Mouse (Mus musculus): Measurements from ENCODE around the gene Gfm2.

DNA sequence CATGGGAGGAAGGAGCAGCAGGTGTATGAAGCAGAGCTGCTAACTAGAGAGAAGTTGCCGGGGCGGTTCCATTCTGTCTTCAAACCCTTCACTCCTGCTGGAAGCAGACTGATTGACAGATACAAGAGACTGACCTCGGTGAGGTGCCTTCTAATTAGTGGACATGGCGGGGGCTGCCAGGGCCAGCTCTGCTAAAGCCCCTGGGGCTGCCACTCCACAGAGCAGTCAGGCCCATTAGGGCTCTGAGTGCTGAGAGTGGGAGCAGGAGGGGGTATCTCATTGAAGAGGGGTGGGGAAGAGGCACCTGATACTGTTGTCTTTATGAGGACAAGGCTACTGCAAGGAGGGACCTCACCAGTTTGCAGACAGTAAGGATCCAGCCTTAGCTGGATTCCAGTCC lies 77.8 kb downstream of the Gfm2 start:
- no peak for TF ChIP-seq POLR2AphosphoS2 (IDR thresholded peaks at IDR 0.05; ENCODE audit: insufficient read length, low read depth)
- TF ChIP-seq USF1 (IDR thresholded peaks at IDR 0.05; ENCODE audit: low read depth) = no peak
- no peak for TF ChIP-seq POLR2A (IDR thresholded peaks at IDR 0.05; ENCODE audit: insufficient read length, low read depth)
- TF ChIP-seq CEBPB (IDR thresholded peaks at IDR 0.05; ENCODE audit: insufficient read depth, poor library complexity, severe bottlenecking) = no peak
- TF ChIP-seq MYOG (IDR thresholded peaks at IDR 0.05; ENCODE audit: control insufficient read depth in 1 of 3, insufficient read depth in 1 of 3, insufficient read length in 2 of 3, low read depth in 2 of 3) = no peak
- TF ChIP-seq TCF12 (IDR thresholded peaks at IDR 0.05; ENCODE audit: insufficient read depth, poor library complexity, severe bottlenecking) = no peak
